Mouse (Mus musculus) liver, embryonic 14.5 days (tissue): ENCODE measurements around the gene Rpl41. TPM values are rescaled to one million over a fixed set of nuclear protein-coding genes. Genes with fewer than 3 reads are reported as not detected.

ENCODE experiments used
- ATAC-seq: fragments of 200-750 bp; cut with Nextera tagmentation; 2 replicates; pipeline ENCODE4 v1.8.0; 2017; ENCODE audit warnings: moderate number of reproducible peaks, mild to moderate bottlenecking, moderate library complexity; ENCODE audit not compliant: insufficient read depth
- DNase-seq, 3 experiments: peaks; one replicate each; pipeline ENCODE4 v3.0.0-alpha.2; 2012 to 2013; ENCODE audit warnings: low read depth in 3 of 3, low spot score in 3 of 3
- H3K27ac ChIP-seq: fragments of 300-500 bp; sonication (generic); 2 replicates; pipeline ENCODE4 v1.5.1; 2014; ENCODE audit warnings: moderate library complexity, mild to moderate bottlenecking, control low read depth, inconsistent platforms
- H3K27me3 ChIP-seq: fragments of 300-500 bp; sonication (generic); 2 replicates; pipeline ENCODE4 v1.6.1; 2014; ENCODE audit warnings: mild to moderate bottlenecking, low read length, moderate library complexity; ENCODE audit not compliant: control insufficient read depth, insufficient read depth
- H3K36me3 ChIP-seq: fragments of 300-500 bp; sonication (generic); replicated peaks from 2 replicates; pipeline ENCODE4 v1.6.1; 2014; ENCODE audit warnings: low read depth; ENCODE audit not compliant: control insufficient read depth, insufficient read depth
- H3K4me1 ChIP-seq, 2 experiments: fragments of 200-500 bp in 1 of 2; fragments of 300-500 bp in 1 of 2; sonication (generic) in 1 of 2; replicated peaks; 2 replicates each; pipeline ENCODE4 v1.6.1; 2012 to 2014; ENCODE audit warnings: antibody characterized with exemption in 1 of 2, inconsistent platforms in 1 of 2, low read length in 1 of 2; ENCODE audit not compliant: control insufficient read depth in 2 of 2, insufficient read depth in 2 of 2
- H3K4me2 ChIP-seq: fragments of 300-500 bp; sonication (generic); 2 replicates; pipeline ENCODE4 v1.6.1; 2014; ENCODE audit warnings: low read depth, mild to moderate bottlenecking, control low read depth, moderate library complexity
- H3K4me3 ChIP-seq, 2 experiments: fragments of 200-500 bp in 1 of 2; fragments of 300-500 bp in 1 of 2; sonication (generic) in 1 of 2; 2 replicates each; pipeline ENCODE4 v1.5.1; 2012 to 2014; ENCODE audit warnings: low read depth in 2 of 2, low read length in 2 of 2, mild to moderate bottlenecking in 2 of 2, control low read depth in 1 of 2, inconsistent platforms in 1 of 2, moderate library complexity in 1 of 2; ENCODE audit not compliant: insufficient read depth in 1 of 2
- H3K9ac ChIP-seq: fragments of 300-500 bp; sonication (generic); replicated peaks from 2 replicates; pipeline ENCODE4 v1.6.1; 2014; ENCODE audit warnings: mild to moderate bottlenecking, control low read depth, moderate library complexity
- H3K9me3 ChIP-seq: fragments of 300-500 bp; sonication (generic); 2 replicates; pipeline ENCODE4 v1.6.1; 2016; ENCODE audit warnings: low read length, mixed read lengths; ENCODE audit not compliant: control insufficient read depth
- CTCF ChIP-seq: IDR thresholded peaks from 2 replicates; pipeline ENCODE4 v1.5.1; 2016; ENCODE audit warnings: antibody characterized with exemption, low read depth, control low read depth
- EP300 ChIP-seq: IDR thresholded peaks from 2 replicates; pipeline ENCODE4 v1.6.1; 2016; ENCODE audit warnings: antibody characterized with exemption, low read depth
- WGBS: fragments of 180-500 bp; shearing (Covaris S2); extraction: QIAGEN DNeasy Blood & Tissue Kit; methylation state at CpG from one replicate; pipeline ENCODE4 v1.1.7; 2014; ENCODE audit not compliant: insufficient replicate concordance; 5-methylcytosine and 5-hydroxymethylcytosine counted together
- polyA plus RNA-seq, 2 experiments: library from polyadenylated mRNA; depleted of rRNA in 1 of 2; stranded (reverse) in 1 of 2; unstranded in 1 of 2; fragments of >200 nt; fragmentation: Nextera tagmentation in 1 of 2; extraction: Ambion mirVana in 1 of 2; gene quantifications; 2 replicates each; pipeline versions ENCODE4 v1.2.1 to v1.2.3; 2012 to 2014

Gene Rpl41
- polyA plus RNA-seq, 2 experiments, result 2,546 to 3,454 TPM

GRCm38 (mm10) chr10:128535206-128535605 is 13.9 kb downstream of the Rpl41 start:
- H3K4me3 ChIP-seq, result no peak overlapping the region
- no peaks in the 10 kb centered on the region for H3K36me3 ChIP-seq
- H3K4me2 ChIP-seq, result no peak overlapping the region
- no peak for TF ChIP-seq CTCF
- TF ChIP-seq EP300, result no peak
- 63% methylated on average over 2 of the region's 2 CpGs for WGBS
- ATAC-seq (no peak), DNase-seq (no peak)
- H3K9me3 ChIP-seq, result no peaks in the 10 kb centered on the region
- peaks cover 3 to 14% of the 10 kb centered on the region in 2 experiments; a peak in 3 of 4 replicates for H3K4me1 ChIP-seq
- H3K27me3 ChIP-seq, result no peaks in the 10 kb centered on the region
- no peak overlapping the region for H3K9ac ChIP-seq
- H3K27ac ChIP-seq, result no peak overlapping the region

GRCm38 (mm10) chr10:128526366-128527356 is 22.4 kb downstream of the Rpl41 start:
- Histone ChIP-seq H3K9me3 (no peaks in the 10 kb centered on the region), H3K9ac (peak overlapping the region; percentile 75), H3K27me3 (no peaks in the 10 kb centered on the region), H3K27ac (peak overlapping the region; percentile 78), H3K4me3 (peak overlapping the region; percentile 67 to 82), H3K36me3 (no peaks in the 10 kb centered on the region), H3K4me2 (peak overlapping the region; percentile 97), H3K4me1 (peaks cover 11 to 18% of the 10 kb centered on the region in 2 experiments)
- TF ChIP-seq CTCF, result no peak
- TF ChIP-seq EP300, result no peak; the same call in 1 of the 2 replicates
- DNase-seq, result no peak
- ATAC-seq, result peak; percentile 30; the same call in 1 of the 2 replicates
- WGBS, result 22% methylated on average over 28 of the region's 28 CpGs

GRCm38 (mm10) chr10:128525671-128526308 is 23.3 kb downstream of the Rpl41 start, which contains the start of gene Esyt1:
Gene Esyt1, minus strand, starts transcription at chr10:128525871.
- H3K27me3 ChIP-seq, result no peaks in the 10 kb centered on the region
- peak within 1 kb of the TSS; percentile 86 for H3K9ac ChIP-seq
- no peaks in the 10 kb centered on the region for H3K36me3 ChIP-seq
- TF ChIP-seq CTCF (peak; percentile 47), EP300 (no peak)
- DNase-seq, result peak; percentile 99
- peak within 1 kb of the TSS; percentile 97 for H3K4me2 ChIP-seq
- peaks cover 11 to 18% of the 10 kb centered on the region in 2 experiments for H3K4me1 ChIP-seq
- peak; percentile 94 for ATAC-seq
- no peaks in the 10 kb centered on the region for H3K9me3 ChIP-seq
- H3K4me3 ChIP-seq, result peak within 1 kb of the TSS; percentile 67 to 82
- WGBS, result under 1% methylated on average over 37 of the region's 37 CpGs
- H3K27ac ChIP-seq, result peak within 1 kb of the TSS; percentile 81

GRCm38 (mm10) chr10:128524732-128525662 is 24.1 kb downstream of the Rpl41 start:
- Histone ChIP-seq H3K4me1 (peaks cover 11 to 18% of the 10 kb centered on the region in 2 experiments), H3K9me3 (no peaks in the 10 kb centered on the region), H3K27ac (peak overlapping the region; percentile 81), H3K9ac (peak overlapping the region; percentile 86), H3K36me3 (no peaks in the 10 kb centered on the region; the same call in 1 of the 2 replicates), H3K4me2 (peak overlapping the region; percentile 97), H3K27me3 (no peaks in the 10 kb centered on the region), H3K4me3 (peak overlapping the region; percentile 67 to 82)
- DNase-seq (peak in 1 of 3 experiments; percentile 47), ATAC-seq (peak; percentile 35)
- WGBS, result under 1% methylated on average over 58 of the region's 58 CpGs
- TF ChIP-seq CTCF (no peak; the same call in 1 of the 2 replicates), EP300 (no peak)
